Mouse (Mus musculus): ENCODE measurements around the gene Slc16a14. TPM values are rescaled to one million over a fixed set of nuclear protein-coding genes. Genes with fewer than 3 reads are reported as not detected.

Slc16a14 gene
- total RNA-seq, 2 experiments from 2014 or later, result 0.20 TPM; not detected in 1

DNA sequence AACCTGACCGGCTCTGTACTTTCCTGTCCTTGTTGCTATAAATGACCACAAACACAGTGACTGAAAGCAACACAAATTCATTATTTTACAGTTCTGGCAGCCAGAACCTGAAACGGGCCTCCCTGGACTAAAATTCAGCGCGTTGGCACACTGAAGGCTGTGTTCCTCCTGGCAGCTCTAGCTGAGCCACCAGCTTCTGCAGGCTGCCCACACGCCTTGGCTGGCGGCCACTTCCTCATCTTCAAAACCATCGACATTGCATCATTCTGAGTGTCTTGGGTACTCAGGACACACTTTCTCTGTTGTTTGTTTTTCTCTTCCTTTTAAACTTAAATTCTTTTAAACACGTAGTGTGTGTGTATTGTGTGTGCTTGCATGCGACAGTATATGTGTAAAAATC, 734 bp upstream of the Slc16a14 start:
- Histone ChIP-seq H3K27ac (no peak overlapping the region), H3K4me3 (no peak overlapping the region; the same call in 1 of the 2 replicates)
- DNase-seq, result peak; percentile 54
- intact Hi-C loops (cut with DNase I), result no loop called here
- TF ChIP-seq CTCF (IDR thresholded peaks at IDR 0.05), result no peak

DNA sequence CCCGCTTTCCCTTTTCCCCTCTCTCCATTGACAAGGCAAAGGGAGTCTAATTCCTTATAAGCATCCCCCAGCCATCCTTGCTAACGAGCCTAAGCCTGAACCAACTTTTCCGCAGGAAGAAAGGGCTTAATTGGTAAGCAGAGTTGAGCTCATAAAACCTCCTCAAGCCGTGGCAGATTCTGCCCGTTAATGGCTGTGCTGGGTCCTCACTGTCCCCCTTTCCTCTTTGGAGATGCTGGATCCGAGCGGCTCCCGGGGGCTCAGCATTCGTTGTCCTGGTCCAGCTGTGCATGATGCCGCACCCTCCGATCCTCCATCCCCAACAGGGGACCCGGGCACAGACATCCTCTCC, 807 bp downstream of the Slc16a14 start:
- no peak for TF ChIP-seq CTCF (IDR thresholded peaks at IDR 0.05)
- no peak for DNase-seq
- Histone ChIP-seq H3K27ac (no peak overlapping the region), H3K4me3 (peak overlapping the region; percentile 66)
- intact Hi-C loops (cut with DNase I), result no loop called here

DNA sequence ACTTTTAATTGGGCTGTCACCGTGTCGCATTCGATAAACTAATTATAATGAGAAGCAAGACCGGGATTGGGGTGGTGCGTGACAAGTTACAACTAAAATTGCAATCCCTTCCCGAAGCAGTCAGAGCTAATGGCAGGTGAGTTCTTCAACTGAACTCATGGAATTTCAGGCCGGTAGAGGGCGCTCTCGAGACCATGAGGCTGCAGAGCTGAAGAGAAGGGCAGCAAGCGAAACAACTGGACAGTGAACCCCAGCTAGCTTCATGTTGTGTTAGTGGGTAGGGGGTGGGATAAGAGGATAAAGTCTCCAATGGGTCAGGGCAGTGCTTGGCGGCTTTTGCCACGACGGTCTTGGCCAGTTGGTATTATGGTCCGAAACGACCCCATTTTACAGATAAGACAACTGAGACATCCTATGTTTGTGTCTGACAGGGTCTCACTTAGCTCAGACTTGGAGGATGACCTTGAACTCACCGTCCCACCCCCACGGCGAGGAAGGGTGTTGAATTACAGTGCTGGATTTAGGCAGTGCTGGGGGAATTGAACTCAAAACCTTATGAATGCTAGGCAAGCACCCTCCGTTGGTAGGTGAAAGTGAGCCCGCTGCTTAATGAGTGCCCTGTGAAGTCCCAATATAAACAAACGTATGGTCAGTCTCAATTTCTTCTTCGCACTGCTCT, 1.3 kb downstream of the Slc16a14 start:
- TF ChIP-seq CTCF (IDR thresholded peaks at IDR 0.05), result peak; percentile 68
- intact Hi-C loops (cut with DNase I), result no loop called here
- Histone ChIP-seq H3K4me3 (peak overlapping the region; percentile 66), H3K27ac (no peak overlapping the region)
- DNase-seq, result peak; percentile 76

DNA sequence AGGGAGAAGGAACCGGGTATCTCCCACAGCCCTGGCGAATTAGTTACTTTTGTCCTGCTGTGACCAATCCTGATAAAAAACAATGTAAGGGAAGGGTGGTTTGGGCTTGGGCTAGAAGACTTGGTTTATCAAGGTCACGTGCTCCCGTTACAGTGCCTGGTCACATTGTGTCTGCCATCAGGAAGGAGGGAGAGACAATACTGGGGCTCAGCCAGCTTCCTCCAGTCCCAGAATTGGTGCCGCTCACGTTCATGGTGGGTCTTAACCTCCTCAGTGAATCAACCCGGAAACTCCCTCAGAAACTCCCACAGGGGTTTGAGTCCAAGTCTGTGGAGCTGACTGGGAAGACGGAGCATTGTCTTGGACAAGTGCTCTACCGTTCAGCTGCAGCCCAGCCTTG, 9.3 kb downstream of the Slc16a14 start:
- no peak overlapping the region for H3K4me3 ChIP-seq
- no peak for DNase-seq
- H3K27ac ChIP-seq, result no peak overlapping the region
- no peak for TF ChIP-seq CTCF (IDR thresholded peaks at IDR 0.05)
- intact Hi-C loops (cut with DNase I), result no loop called here

DNA sequence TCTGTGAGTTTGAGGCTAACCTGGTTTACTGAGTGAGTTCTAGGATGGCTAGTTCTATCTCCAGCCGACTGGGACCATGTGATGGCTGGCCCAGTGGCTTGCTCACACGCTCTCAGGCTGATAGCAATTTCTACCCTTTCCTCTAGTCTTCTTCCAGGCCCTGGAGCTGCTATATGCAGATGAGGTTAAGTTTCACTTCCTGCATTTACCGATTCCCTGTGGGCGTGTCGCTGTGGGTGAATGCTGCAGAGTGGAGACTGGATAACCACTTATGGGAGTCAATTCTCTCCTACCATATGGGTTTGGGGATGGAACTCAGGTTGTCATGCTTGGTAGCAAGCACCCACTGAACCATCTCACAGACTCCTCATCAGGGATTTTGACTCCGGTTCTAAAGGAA, 10.8 kb downstream of the Slc16a14 start:
- TF ChIP-seq CTCF (IDR thresholded peaks at IDR 0.05), result no peak
- intact Hi-C loops (cut with DNase I), result no loop called here
- no peak for DNase-seq
- no peak overlapping the region for H3K27ac ChIP-seq
- H3K4me3 ChIP-seq, result no peak overlapping the region

DNA sequence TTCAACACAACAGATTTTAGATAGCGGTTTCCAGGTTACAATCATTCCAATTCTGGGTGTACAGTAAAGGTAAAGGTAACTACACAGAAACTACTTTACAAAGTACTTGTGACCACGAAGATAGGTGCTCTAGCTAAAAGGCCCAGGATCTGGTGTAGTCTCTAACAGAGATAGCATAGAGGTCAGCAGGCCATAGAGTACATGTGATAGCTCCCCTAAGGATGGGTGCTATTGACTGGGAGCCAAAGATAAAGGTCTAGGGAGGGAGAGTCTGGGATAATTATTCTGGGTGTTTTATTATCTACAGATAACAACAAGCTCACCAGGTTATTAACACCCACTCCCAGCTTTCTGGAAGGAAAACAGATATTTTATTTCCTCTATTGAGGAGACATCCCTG, 11.5 kb downstream of the Slc16a14 start:
- no peak for TF ChIP-seq CTCF (IDR thresholded peaks at IDR 0.05)
- Histone ChIP-seq H3K4me3 (no peak overlapping the region), H3K27ac (no peak overlapping the region)
- DNase-seq, result no peak
- intact Hi-C loops (cut with DNase I), result no loop called here

DNA sequence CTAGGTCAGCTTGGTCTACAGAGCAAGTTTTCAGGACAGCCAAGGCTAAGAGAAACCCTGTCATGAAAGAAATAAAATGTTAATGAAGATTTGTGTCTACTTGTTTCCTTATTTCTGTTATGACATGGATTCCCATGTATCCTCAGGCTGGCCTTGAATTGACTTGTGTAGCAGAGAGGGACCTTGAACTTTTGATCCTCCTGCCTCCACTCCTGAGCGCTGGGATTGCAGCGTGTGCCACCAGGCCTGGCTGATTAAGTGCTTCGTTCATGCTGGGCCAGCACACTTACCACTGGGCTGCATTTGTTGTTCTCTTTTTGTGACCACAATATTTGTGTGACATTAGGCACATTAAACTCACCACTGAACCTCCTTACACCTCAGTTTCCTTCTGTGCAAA, 16.1 kb downstream of the Slc16a14 start:
- H3K27ac ChIP-seq, result no peak overlapping the region
- H3K4me3 ChIP-seq, result no peak overlapping the region
- no peak for TF ChIP-seq CTCF (IDR thresholded peaks at IDR 0.05)
- intact Hi-C loops (cut with DNase I), result no loop called here
- no peak for DNase-seq

DNA sequence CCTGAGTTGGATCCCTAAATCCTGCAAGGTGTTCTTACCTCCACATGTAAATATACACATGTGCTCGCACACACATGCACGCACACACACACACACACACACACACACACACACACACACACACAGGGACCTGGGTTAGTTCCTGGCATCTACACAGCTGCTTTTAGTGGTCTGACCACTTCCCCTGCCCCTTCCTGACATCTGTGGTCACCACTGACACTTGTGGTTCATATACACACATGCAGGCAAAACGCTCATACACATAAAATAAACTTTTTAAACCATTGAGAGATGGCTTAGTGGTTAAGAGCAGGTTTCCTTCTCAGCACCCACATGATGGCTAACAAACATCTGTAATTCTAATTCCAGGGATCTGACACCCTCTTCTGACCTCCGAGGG, 19.9 kb downstream of the Slc16a14 start:
- H3K27ac ChIP-seq, result no peak overlapping the region
- no peak overlapping the region for H3K4me3 ChIP-seq
- TF ChIP-seq CTCF (IDR thresholded peaks at IDR 0.05), result no peak
- intact Hi-C loops (cut with DNase I), result no loop called here
- no peak for DNase-seq

DNA sequence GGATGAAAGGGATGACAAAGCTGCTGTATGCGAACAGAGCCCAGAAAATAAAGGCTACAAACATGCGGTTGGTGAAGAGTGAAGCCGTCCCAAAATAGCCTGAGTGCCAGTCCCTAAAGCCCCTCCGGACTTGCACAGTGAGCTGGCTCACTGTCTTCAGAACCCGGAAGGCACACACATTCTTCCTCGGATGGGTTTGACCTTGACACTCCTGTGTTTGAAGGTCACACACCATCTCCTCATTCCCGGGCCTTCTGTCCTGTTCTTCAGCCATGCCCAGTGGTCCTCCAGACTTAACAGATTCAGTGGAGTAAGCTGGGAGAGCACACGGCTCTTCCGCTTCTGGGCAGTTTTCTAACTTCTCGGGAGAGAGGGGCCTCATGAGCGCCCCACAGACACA, 22.4 kb downstream of the Slc16a14 start:
- intact Hi-C loops (cut with DNase I), result no loop called here

DNA sequence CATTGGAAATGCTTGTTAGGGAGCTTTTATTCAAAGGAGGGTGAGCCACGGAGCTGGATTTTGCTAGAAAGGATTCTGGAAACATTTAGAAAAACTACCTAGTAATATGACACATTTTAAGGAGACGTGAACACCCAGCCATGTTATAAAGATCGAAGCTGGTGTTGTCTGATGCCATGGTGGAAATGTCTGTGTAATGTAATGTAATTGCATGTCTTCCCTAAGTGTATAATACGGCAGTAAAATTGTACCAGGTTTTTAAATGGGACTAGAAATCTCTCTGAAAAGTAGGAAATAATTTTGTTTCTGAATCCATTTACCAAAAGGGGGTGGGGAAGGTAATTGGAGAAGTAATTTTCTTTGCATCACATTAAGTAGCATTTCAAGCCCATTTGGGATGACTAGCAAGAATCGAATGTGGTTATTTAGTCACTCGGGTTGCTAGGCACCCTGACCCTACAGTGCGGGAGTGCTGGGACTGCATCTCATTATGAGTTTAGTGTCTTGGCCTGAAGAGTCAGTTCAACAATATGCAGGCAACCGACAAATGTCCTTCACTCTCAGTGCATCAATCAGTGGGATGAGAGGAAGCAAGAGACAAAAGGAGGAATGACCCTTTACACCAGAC, 24.6 kb downstream of the Slc16a14 start:
- Histone ChIP-seq H3K27ac (no peak overlapping the region), H3K4me3 (no peak overlapping the region)
- no peak for TF ChIP-seq CTCF (IDR thresholded peaks at IDR 0.05)
- no peak for DNase-seq
- intact Hi-C loops (cut with DNase I), result no loop called here

More for the DNA sequence above, 22.4 kb downstream of the Slc16a14 start:
- H3K4me3 ChIP-seq, result no peak overlapping the region
- DNase-seq, result no peak
- no peak overlapping the region for H3K27ac ChIP-seq
- no peak for TF ChIP-seq CTCF (IDR thresholded peaks at IDR 0.05)

DNA sequence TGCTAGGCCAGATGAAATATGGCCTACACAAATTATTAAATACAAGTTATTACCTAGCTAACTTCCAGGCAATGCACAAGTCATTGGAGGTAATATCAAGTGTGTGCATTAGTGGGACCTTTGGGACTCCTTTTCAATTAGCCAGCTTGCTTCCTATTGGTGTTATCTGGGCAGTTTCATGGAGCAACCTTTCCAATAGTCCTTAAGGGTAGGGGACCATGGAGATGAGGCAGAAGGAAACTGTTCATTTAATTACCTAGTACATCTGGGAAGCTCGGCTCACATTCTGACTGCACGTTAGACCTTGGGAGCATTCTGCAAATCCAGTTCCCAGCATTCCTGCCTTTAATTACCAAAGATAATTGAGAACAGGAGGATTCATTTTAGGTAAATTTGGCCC, 30.5 kb downstream of the Slc16a14 start:
- DNase-seq, result no peak
- intact Hi-C loops (cut with DNase I), result no loop called here
- no peak for TF ChIP-seq CTCF (IDR thresholded peaks at IDR 0.05)
- Histone ChIP-seq H3K4me3 (no peak overlapping the region), H3K27ac (no peak overlapping the region)

DNA sequence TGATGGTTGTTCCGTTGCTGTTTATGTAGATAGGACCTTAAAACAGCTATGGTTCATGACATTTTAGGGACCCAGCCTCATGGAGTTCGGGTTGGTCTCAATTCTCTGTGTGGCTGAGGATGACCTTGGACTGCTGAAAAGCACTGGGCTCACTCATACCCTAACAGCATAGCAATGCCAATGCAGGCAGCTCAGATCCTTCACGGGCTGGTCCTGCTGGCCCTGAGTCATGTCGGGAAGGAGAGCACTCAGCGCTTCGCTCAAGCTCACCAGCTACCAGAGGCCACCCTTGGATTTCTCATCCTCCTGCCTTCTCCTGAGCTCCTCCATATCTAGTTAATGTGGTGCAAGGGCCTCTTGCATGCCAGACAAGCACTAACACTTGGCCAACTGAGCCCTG, 35.8 kb downstream of the Slc16a14 start:
- Histone ChIP-seq H3K4me3 (no peak overlapping the region), H3K27ac (no peak overlapping the region)
- no peak for TF ChIP-seq CTCF (IDR thresholded peaks at IDR 0.05)
- intact Hi-C loops (cut with DNase I), result no loop called here
- no peak for DNase-seq

DNA sequence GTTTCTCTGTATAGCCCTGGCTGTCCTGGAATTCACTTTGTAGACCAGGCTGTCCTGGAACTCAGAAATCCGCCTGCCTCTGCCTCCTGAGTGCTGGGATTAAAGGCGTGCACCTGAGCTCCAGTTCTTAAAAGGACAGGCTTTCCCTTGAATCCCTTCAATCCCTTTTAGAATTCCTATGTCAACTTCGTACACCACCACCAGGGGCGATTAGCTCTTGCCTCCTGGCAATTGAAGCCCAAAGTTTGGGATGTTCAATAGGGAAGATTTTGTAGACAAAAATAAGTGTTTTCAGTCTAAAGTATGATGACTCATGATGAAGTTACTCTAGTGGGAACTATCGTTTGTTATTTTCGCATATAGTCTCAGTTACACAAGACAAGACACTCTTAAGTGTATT, 37.6 kb downstream of the Slc16a14 start:
- intact Hi-C loops (cut with DNase I), result no loop called here
- DNase-seq, result no peak
- no peak overlapping the region for H3K4me3 ChIP-seq
- no peak overlapping the region for H3K27ac ChIP-seq
- no peak for TF ChIP-seq CTCF (IDR thresholded peaks at IDR 0.05)

DNA sequence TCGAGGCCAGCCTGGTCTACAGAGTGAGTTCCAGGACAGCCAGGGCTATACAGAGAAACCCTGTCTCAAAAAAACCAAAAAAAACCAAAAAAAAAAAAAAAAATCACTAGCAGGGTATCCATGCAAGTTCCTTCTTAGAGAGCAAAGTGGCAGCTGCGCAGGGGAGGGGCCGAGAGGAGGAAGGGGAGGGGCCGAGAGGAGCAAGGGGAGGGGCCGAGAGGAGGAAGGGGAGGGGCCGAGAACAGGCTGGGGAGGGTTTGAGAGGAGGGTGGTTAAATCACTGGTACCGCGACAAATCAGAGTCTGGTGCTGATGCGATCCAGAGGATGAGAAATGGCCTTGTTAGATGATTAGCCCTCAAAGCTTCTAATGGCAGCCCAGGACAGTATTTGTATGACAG, 43.2 kb downstream of the Slc16a14 start:
- no peak for TF ChIP-seq CTCF (IDR thresholded peaks at IDR 0.05)
- no peak for DNase-seq
- no peak overlapping the region for H3K27ac ChIP-seq
- no peak overlapping the region for H3K4me3 ChIP-seq
- intact Hi-C loops (cut with DNase I), result no loop called here

Data from gastrocnemius, adult 2 months (tissue).